Mouse (Mus musculus) G1E (cell line): ENCODE measurements around the gene E2f8.

Source experiments
- CTCF ChIP-seq: IDR thresholded peaks from 2 replicates; pipeline ENCODE4 v1.5.1; 2012; ENCODE audit warnings: low read depth, low read length, inconsistent platforms, mixed read lengths
- GATA2 ChIP-seq: IDR thresholded peaks from 2 replicates; pipeline ENCODE4 v1.6.1; 2012; ENCODE audit warnings: low read depth, low read length, inconsistent platforms, borderline replicate concordance
- TAL1 ChIP-seq: conservative IDR thresholded peaks from 2 replicates; pipeline ENCODE4 v1.6.1; 2012; ENCODE audit warnings: low read depth, low read length, inconsistent platforms, mixed read lengths

DNA sequence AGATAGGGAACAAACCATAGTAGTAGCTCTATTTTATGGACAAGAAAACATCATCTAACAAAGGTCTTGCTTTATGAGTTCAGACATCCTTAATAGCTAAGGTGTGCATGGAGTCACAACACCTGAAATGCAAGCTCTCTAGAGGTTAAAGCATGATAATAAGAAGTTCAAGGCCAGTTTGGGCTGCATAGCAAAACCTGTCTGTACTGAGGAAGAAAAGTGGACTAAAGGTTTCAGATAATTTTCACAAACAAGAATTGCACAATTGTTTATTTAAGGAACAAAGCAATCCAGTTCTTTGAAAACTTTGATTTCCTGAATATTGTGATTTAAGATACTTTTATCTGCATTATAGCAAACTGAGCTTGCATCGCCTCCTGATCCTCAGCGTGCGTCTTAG, 57.8 kb downstream of the E2f8 start:
- no peak for TF ChIP-seq CTCF
- no peak for TF ChIP-seq TAL1
- no peak for TF ChIP-seq GATA2
